Mouse (Mus musculus) E14TG2a.4 (cell line): ENCODE measurements around the gene Polr2c.

Experiments used
- CTCF ChIP-seq: conservative IDR thresholded peaks from 2 replicates; pipeline ENCODE4 v1.5.1; 2014; ENCODE audit warnings: low read length
- NANOG ChIP-seq: IDR thresholded peaks from 2 replicates; pipeline ENCODE4 v1.6.1; 2014; ENCODE audit warnings: borderline replicate concordance, low read length, mixed read lengths
- POU5F1 ChIP-seq: IDR thresholded peaks from 2 replicates; pipeline ENCODE4 v1.6.1; 2014; ENCODE audit warnings: low read length, borderline replicate concordance

DNA sequence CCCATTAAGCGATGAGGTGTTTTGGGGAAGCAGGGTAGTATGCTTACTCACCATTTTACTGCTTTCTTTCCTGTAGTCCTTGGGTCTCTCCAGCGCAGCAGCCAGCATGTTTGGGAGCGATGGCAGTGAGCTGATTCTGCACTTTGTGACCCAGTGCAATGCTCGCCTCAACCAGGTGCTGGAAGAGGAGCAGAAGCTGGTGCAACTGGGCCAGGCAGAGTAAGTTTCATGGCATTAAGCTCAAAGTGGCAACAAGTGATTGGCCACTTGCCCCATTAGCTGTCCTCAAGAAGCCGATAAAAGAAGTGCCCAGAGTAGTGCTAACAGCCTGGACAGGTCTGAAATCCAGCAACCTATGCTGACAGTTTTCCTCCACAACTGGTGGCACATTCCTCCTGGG lies 7.2 kb upstream of the Polr2c start:
- TF ChIP-seq CTCF = no peak
- no peak for TF ChIP-seq NANOG
- TF ChIP-seq POU5F1 = no peak
